Mouse (Mus musculus) olfactory bulb, adult 2 months (tissue): ENCODE measurements around the gene Sirt6. TPM values are rescaled to one million over a fixed set of nuclear protein-coding genes. Genes with fewer than 3 reads are reported as not detected.
A peak's percentile ranks its signal among the peaks of the same experiment; 100 is the strongest.

Experiments
- H3K27ac ChIP-seq: fragments of 200-500 bp; 2 replicates; pipeline ENCODE4 v1.5.1; 2012; ENCODE audit warnings: low read depth, low read length; ENCODE audit not compliant: insufficient read depth
- H3K4me1 ChIP-seq: fragments of 200-500 bp; 2 replicates; pipeline ENCODE4 v1.6.1; 2012; ENCODE audit warnings: low read length; ENCODE audit not compliant: control insufficient read depth, insufficient read depth
- H3K4me3 ChIP-seq: fragments of 200-500 bp; 2 replicates; pipeline ENCODE4 v1.5.1; 2012; ENCODE audit warnings: mild to moderate bottlenecking, low read depth, low read length, moderate library complexity; ENCODE audit not compliant: insufficient read depth
- CTCF ChIP-seq: fragments of 200-500 bp; IDR thresholded peaks from 2 replicates; pipeline ENCODE4 v1.5.1; 2012; ENCODE audit warnings: low read depth, mild to moderate bottlenecking, low read length, moderate library complexity; ENCODE audit not compliant: insufficient read depth
- POLR2A ChIP-seq: fragments of 200-500 bp; IDR thresholded peaks from 2 replicates; pipeline ENCODE4 v1.6.1; 2012; ENCODE audit warnings: mild to moderate bottlenecking, low read depth, low read length, moderate library complexity; ENCODE audit not compliant: insufficient read depth
- WGBS: fragments of 180-500 bp; shearing (Covaris S2); methylation state at CpG from one replicate; pipeline ENCODE4 v1.1.7; 2018; 5-methylcytosine and 5-hydroxymethylcytosine counted together
- polyA plus RNA-seq: library from polyadenylated mRNA; stranded (reverse); fragments of >200 nt; gene quantifications from 2 replicates; pipeline ENCODE4 v1.2.4, GENCODE M21; 2012; ENCODE audit warnings: low replicate concordance; ENCODE audit not compliant: missing spikeins, insufficient read depth, insufficient read length

Gene Sirt6
- polyA plus RNA-seq, 1 experiment = not detected

DNA sequence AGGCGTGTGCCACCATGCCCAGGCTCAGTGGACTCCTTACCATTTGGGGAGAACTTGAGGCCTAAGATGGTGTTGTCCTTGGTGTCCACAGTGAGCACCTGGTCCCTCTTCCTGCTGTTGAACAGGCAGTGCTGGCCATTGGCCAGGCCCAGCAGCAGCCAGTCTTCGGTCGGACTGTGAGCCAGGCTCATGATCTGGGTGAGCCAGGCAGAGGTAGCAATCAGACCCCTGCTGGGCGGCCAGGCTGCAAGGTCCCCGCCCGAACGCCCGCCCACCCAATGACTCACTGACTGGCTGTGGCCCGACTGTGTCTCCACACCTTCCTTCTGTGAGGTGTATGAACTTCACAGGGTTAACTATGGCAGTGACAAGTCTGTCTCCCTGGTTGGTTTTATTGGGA lies 35.8 kb downstream of the Sirt6 start:
- TF ChIP-seq POLR2A (no peak), CTCF (no peak)
- H3K4me3 ChIP-seq = no peak overlapping the region
- H3K27ac ChIP-seq = no peak overlapping the region
- H3K4me1 ChIP-seq = peaks cover 20% of the 10 kb centered on the region
- 58% methylated on average over 9 of the region's 9 CpGs for WGBS

DNA sequence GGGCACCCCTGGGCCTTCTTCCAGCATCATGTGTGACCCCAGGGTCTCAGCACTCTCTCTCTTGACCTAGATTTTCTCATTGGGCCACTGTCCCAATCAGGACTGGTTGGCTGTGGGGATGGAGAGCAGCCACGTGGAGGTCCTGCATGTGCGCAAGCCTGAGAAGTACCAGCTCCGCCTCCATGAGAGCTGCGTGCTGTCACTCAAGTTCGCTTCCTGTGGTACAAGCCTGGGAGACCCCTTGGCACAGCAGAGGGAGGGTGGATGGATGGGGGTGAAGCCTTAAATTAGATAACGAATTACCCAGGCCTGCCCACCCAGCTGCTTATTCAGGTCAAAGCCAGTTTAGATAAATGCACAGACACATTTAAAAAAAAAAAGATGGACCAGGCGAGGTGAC lies 38.9 kb downstream of the Sirt6 start:
- Histone ChIP-seq H3K27ac (no peak overlapping the region), H3K4me1 (no peaks in the 10 kb centered on the region), H3K4me3 (no peak overlapping the region)
- no peak for TF ChIP-seq CTCF
- no peak for TF ChIP-seq POLR2A
- WGBS = 73% methylated on average over 7 of the region's 7 CpGs

DNA sequence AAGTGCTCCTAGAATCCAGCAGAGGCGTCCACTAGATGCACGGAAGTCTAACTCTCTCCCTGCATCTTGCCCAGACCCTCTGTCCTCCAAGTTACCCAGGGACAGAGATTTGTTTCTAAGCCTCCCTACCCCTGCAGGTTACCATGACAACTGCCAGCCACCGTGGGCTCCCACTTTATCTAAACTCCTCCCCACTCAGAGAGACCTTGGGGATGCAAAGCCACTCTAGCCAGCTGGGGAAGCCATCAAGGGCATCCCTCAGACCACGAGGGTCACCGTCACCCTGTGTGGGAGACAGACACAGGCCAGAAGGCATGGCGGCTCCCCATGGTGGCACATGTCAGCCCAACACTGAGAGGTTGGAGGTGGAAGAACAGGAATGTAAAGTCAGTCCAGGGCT lies 44.2 kb downstream of the Sirt6 start:
- WGBS = 64% methylated on average over 6 of the region's 6 CpGs
- H3K4me3 ChIP-seq = no peak overlapping the region
- TF ChIP-seq CTCF = no peak
- TF ChIP-seq POLR2A = no peak
- H3K27ac ChIP-seq = no peak overlapping the region
- peaks cover 26% of the 10 kb centered on the region for H3K4me1 ChIP-seq

DNA sequence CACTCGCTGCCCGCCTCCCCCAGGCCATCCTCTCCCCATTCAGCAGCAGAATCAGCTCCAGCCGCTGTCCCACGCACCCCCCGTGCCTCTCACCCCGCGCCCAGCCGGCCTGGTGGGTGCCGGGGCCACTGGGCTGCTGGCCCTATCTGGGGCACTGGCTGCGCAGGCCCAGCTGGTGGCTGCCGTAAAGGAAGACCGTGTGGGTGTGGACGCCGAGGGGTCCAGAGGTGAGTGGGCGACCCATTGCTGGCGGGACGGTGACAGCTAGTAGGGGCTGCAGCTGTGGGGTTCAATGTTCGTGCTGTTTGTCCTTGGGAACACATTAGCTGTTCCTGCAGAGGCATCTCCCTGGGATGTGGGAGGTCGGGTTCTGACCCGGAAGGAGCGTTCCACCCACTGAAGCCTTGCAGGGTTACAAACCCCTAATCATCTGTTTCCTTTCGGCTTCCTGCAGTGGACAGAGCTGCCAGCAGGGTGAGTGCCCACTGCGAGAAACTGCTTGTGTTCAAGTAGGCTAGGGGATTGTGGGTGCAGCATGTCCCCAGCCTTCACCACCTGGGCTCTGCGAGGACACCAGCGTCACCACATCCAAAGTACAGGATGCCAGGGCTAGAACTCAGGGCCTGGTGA lies 47.0 kb downstream of the Sirt6 start:
- no peak for TF ChIP-seq CTCF
- no peak for TF ChIP-seq POLR2A
- 57% methylated on average over 25 of the region's 25 CpGs for WGBS
- H3K4me3 ChIP-seq = no peak overlapping the region

DNA sequence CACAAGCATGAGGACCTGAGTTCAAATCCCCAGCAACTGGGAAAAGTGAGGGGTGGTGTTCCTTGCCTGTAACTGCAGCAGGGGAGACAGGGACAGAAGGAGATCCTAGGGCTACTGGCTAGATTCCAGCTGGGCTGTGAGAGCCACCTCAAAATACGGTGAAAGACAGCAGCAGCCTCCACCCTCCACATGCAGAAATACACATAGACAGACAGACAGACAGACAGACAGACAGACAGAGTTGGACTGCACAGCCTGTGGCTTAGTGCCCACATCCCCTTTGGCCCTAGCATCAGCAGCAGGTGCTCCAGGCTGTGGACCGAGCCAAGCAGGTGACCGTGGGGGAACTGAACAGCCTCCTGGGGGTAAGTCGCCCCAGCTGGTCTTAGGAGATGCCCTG lies 47.6 kb downstream of the Sirt6 start:
- TF ChIP-seq POLR2A (no peak), CTCF (no peak)
- H3K4me3 ChIP-seq = no peak overlapping the region
- peaks cover 45% of the 10 kb centered on the region for H3K4me1 ChIP-seq
- 77% methylated on average over 4 of the region's 4 CpGs for WGBS
- H3K27ac ChIP-seq = no peak overlapping the region

More for the DNA sequence above, 47.0 kb downstream of the Sirt6 start:
- Histone ChIP-seq H3K4me1 (peaks cover 42% of the 10 kb centered on the region), H3K27ac (no peak overlapping the region)

DNA sequence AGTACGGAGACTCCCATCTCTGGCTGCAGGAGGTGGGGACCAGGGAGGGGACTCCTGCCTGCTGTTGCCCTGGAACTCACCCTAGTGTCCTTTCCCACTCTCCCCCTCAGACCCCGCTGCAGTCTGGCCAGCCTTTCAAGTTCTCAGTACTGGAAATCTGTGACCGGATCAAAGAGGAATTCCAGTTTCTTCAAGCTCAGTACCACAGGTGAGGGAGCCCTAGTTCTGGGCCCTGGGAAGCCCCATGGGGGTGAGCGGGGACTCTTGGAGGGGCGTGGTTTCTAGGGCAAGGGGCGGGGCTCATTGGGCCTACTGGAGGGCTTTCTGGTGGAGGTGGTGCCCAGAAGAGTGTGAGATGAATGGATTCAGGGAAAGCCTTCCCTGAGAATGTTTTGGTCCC lies 51.9 kb downstream of the Sirt6 start:
- 1% methylated on average over 6 of the region's 6 CpGs for WGBS

DNA sequence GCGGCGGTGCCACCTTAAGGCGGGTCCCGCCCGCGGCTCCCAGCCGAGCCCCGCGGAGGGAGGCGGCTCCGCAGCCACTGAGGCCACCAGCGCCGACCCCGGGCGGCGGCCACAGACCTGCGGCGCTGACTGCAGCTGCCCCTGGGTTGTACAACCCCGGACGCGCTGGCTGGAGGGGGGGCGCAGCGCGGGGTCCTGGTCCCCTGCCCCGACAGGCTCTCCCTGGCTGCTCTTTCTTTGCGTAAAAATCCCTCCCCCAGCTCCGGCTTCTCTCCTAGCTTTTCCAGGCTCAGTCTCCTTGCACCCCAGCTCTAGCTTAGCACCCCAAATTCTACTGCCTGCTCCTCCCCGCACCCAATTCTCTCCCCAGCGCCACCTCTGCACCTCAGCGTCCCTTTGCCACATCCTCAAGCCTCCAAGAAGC lies 52.4 kb downstream of the Sirt6 start:
- WGBS = under 1% methylated on average over 30 of the region's 30 CpGs
- peak overlapping the region; percentile 59 for H3K4me3 ChIP-seq

More for the DNA sequence above, 51.9 kb downstream of the Sirt6 start:
- TF ChIP-seq POLR2A (no peak), CTCF (no peak)
- Histone ChIP-seq H3K27ac (no peak overlapping the region), H3K4me1 (peaks cover 54% of the 10 kb centered on the region), H3K4me3 (peak overlapping the region; percentile 59)

DNA sequence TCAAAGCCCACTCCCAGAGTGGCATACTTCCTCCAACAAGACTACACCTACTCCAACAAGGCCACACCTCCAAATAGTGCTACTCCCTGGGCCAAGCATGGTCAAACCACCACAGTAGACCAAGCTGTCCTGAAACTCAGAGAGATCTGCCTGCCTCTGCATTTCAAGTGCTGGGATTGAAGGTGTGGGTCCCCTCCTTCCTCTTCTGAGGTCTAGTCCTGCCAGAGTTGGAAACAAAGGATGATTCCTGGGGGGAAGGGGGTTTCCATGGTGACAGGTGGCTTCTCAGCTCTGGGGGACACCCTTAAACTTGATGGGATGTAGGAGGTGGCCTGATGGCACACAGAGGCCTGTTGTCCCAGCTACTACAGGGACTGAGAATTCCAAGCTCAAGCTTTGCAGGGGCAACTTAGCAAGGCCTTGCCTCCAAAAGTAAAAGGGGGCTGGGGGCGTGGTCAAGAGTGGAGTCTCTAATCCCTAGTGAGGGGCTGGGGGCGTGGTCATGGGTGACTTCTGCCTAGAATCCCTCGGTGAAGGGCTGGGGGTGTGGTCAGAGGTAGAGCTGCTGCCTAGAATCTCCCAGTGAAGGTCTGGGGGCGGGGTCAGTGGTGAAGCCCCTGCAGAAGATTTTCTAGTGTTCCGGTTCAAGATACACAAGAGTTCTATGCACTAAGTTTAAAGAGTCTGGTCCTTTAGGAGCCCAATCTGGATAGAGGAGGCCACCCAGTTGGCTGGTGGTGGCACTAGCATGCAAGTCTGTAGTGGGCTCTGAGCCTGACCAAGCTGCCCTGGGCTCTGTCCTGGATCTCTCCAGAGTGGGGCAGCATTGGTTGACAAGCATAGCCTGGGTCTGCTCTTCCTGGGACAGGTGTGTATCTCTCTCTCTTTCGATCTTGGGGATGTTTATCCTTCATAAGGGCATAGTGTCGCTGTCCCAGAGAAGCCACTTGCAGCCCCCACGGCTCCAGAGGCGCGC lies 53.2 kb downstream of the Sirt6 start, which contains the start of gene Tle2:
Tle2 (plus strand) TSS at position 481 of the 976 bp plus-strand sequence.
- Histone ChIP-seq H3K4me1 (peaks cover 56% of the 10 kb centered on the region), H3K27ac (no peak within 1 kb of the TSS), H3K4me3 (peak within 1 kb of the TSS; percentile 59)
- 29% methylated on average over 10 of the region's 10 CpGs for WGBS
- TF ChIP-seq POLR2A = no peak
- TF ChIP-seq CTCF = no peak

More for the DNA sequence above, 52.4 kb downstream of the Sirt6 start:
- TF ChIP-seq CTCF = no peak
- TF ChIP-seq POLR2A = peak; percentile 49; the same call in 1 of the 2 replicates
- Histone ChIP-seq H3K4me1 (peaks cover 54% of the 10 kb centered on the region), H3K27ac (no peak overlapping the region)

DNA sequence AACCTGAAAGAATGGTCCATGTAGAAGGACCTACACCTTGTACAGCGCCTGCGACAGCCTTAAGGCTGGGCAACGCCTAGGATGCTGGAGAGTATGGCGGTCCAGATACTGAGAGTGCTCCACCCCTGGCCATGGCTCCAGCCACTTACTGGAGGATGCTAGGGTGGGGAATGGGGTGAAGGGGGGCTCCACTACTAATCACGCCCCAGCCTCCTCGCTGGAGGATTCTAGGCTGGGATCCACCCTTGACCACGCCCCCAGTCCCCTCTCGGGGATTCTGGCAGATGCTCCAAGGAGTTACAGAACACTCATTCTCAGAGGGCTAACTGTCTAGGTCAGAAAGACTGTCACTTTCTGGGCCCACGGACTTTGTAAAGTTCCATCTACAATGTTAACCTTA lies 54.6 kb downstream of the Sirt6 start:
- H3K4me1 ChIP-seq = peaks cover 67% of the 10 kb centered on the region
- no peak for TF ChIP-seq CTCF
- no peak for TF ChIP-seq POLR2A
- H3K4me3 ChIP-seq = no peak overlapping the region
- WGBS = 36% methylated on average over 9 of the region's 9 CpGs
- no peak overlapping the region for H3K27ac ChIP-seq
